Mouse (Mus musculus) heart, adult 2 months (tissue): ENCODE measurements at regions not wholly inside any gene's neighbourhood (a gene's known extent, or its start where the extent isn't known, plus 50 kb on each side); places are given as distances from the start of the nearest gene placed in this dataset.

Source experiments
- CTCF ChIP-seq: fragments of 200-600 bp; IDR thresholded peaks from 2 replicates; pipeline ENCODE4 v1.8.1; 2022; ENCODE audit warnings: antibody characterized with exemption, mild to moderate bottlenecking, moderate library complexity
- EP300 ChIP-seq: fragments of 200-500 bp; IDR thresholded peaks from 2 replicates; pipeline ENCODE4 v1.6.1; 2011; ENCODE audit warnings: low read depth, low read length, control low read depth; ENCODE audit not compliant: insufficient read depth
- POLR2A ChIP-seq: fragments of 200-500 bp; IDR thresholded peaks from 2 replicates; pipeline ENCODE4 v1.6.1; 2011; ENCODE audit warnings: mild to moderate bottlenecking, low read depth, low read length, control low read depth; ENCODE audit not compliant: insufficient read depth

- no peak for TF ChIP-seq CTCF
- no peak for TF ChIP-seq POLR2A
- 0 out of 2 replicates have a peak, but pooled peaks have one; percentile 43 for TF ChIP-seq EP300
Measured at GRCm38 (mm10) chr8:127885831-127886230, 472.6 kb upstream of the Nrp1 start.
